Mouse (Mus musculus): ENCODE results near the gene Gm10762. TPM values are rescaled to one million over a fixed set of nuclear protein-coding genes. Genes with fewer than 3 reads are reported as not detected.

Gm10762 gene
- polyA plus RNA-seq (2017; shearing (Covaris generic)) = 1 to 10 TPM; 1.7 to 2.2 TPM

- ATAC-seq = peak; percentile 12
Measured at GRCm38 (mm10) chr2:128967661-128968441, at the start of gene Gm10762. Gene Gm10762, minus strand, starts transcription at chr2:128967725.

- peak; percentile 23 for ATAC-seq
Measured at GRCm38 (mm10) chr2:129008867-129009266, 41.3 kb upstream of the Gm10762 start.

- ATAC-seq = no peak
Measured at GRCm38 (mm10) chr2:129006194-129006749, 38.7 kb upstream of the Gm10762 start.

- no peak for ATAC-seq
Measured at GRCm38 (mm10) chr2:129004872-129005271, 37.3 kb upstream of the Gm10762 start.

GRCm38 (mm10) chr2:128984746-128985145 lies 17.2 kb upstream of the Gm10762 start:
- ATAC-seq = no peak

GRCm38 (mm10) chr2:128975572-128975971 lies 8.0 kb upstream of the Gm10762 start:
- no peak for ATAC-seq

- no peak for ATAC-seq
Measured at GRCm38 (mm10) chr2:128972301-128972700, 4.8 kb upstream of the Gm10762 start.

GRCm38 (mm10) chr2:128968475-128969083 lies 1.1 kb upstream of the Gm10762 start:
- no peak for ATAC-seq

- peak; percentile 97 for ATAC-seq
Measured at GRCm38 (mm10) chr2:128966641-128967580, 614 bp downstream of the Gm10762 start, which contains the start of gene Zc3h6. Gene Zc3h6, plus strand, starts transcription at chr2:128967402.

- no peak for ATAC-seq
Measured at GRCm38 (mm10) chr2:128966236-128966635, 1.3 kb downstream of the Gm10762 start.

- no peak for ATAC-seq
Measured at GRCm38 (mm10) chr2:128965505-128966105, 1.9 kb downstream of the Gm10762 start.

- no peak for ATAC-seq
Measured at GRCm38 (mm10) chr2:128954186-128954585, 13.3 kb downstream of the Gm10762 start.

GRCm38 (mm10) chr2:128947962-128948588 lies 19.4 kb downstream of the Gm10762 start:
- peak; percentile 29 for ATAC-seq

- ATAC-seq = peak; percentile 90
Measured at GRCm38 (mm10) chr2:128943538-128944528, 23.7 kb downstream of the Gm10762 start, which contains the start of gene Zc3h8. Gene Zc3h8, minus strand, starts transcription at chr2:128944077.

GRCm38 (mm10) chr2:128936256-128936655 lies 31.3 kb downstream of the Gm10762 start:
- ATAC-seq = no peak

- ATAC-seq = no peak
Measured at GRCm38 (mm10) chr2:128930704-128931103, 36.8 kb downstream of the Gm10762 start.

- no peak for ATAC-seq
Measured at GRCm38 (mm10) chr2:128928446-128928845, 39.1 kb downstream of the Gm10762 start.

- no peak for ATAC-seq
Measured at GRCm38 (mm10) chr2:128924799-128925198, 42.7 kb downstream of the Gm10762 start.
